Mouse (Mus musculus) liver, embryonic 13.5 days (tissue): ENCODE results near the gene Etl4. TPM values are rescaled to one million over a fixed set of nuclear protein-coding genes. Genes with fewer than 3 reads are reported as not detected.
"Not testable (repeated sequence)": the region's sequence is repeated elsewhere in the genome, so short reads cannot be mapped to it uniquely, and the experiment has no call there.

Experiments
- ATAC-seq: fragments of 200-750 bp; cut with Nextera tagmentation; 2 replicates; pipeline ENCODE4 v1.8.0; 2017; ENCODE audit warnings: low read depth, mild to moderate bottlenecking, moderate number of reproducible peaks, moderate library complexity
- DNase-seq: peaks from one replicate; pipeline ENCODE4 v3.0.0; 2022
- H3K27ac ChIP-seq: fragments of 300-500 bp; sonication (generic); 2 replicates; pipeline ENCODE4 v1.5.1; 2015; ENCODE audit warnings: moderate library complexity, mild to moderate bottlenecking, inconsistent platforms
- H3K27me3 ChIP-seq: fragments of 300-500 bp; sonication (generic); 2 replicates; pipeline ENCODE4 v1.6.1; 2015; ENCODE audit warnings: mild to moderate bottlenecking, inconsistent platforms
- H3K36me3 ChIP-seq: fragments of 300-500 bp; sonication (generic); 2 replicates; pipeline ENCODE4 v1.6.1; 2015; ENCODE audit warnings: mild to moderate bottlenecking, inconsistent platforms
- H3K4me1 ChIP-seq: fragments of 300-500 bp; sonication (generic); replicated peaks from 2 replicates; pipeline ENCODE4 v1.6.1; 2015; ENCODE audit warnings: inconsistent platforms
- H3K4me2 ChIP-seq: fragments of 300-500 bp; sonication (generic); 2 replicates; pipeline ENCODE4 v1.6.1; 2015; ENCODE audit warnings: inconsistent platforms, mild to moderate bottlenecking, moderate library complexity
- H3K4me3 ChIP-seq: fragments of 300-500 bp; sonication (generic); replicated peaks from 2 replicates; pipeline ENCODE4 v1.5.1; 2015; ENCODE audit warnings: mild to moderate bottlenecking, inconsistent platforms
- H3K9ac ChIP-seq: fragments of 300-500 bp; sonication (generic); 2 replicates; pipeline ENCODE4 v1.6.1; 2015; ENCODE audit warnings: mild to moderate bottlenecking, inconsistent platforms
- H3K9me3 ChIP-seq: fragments of 300-500 bp; sonication (generic); replicated peaks from 2 replicates; pipeline ENCODE4 v1.6.1; 2016; ENCODE audit warnings: inconsistent platforms
- WGBS: fragments of 180-500 bp; shearing (Covaris S2); methylation state at CpG from one replicate; pipeline ENCODE4 v1.1.7; 2015; ENCODE audit not compliant: insufficient replicate concordance; 5-methylcytosine and 5-hydroxymethylcytosine counted together
- polyA plus RNA-seq: library from polyadenylated mRNA; unstranded; fragments of >200 nt; fragmentation: Nextera tagmentation; extraction: Ambion mirVana; gene quantifications from 2 replicates; pipeline ENCODE4 v1.2.1, GENCODE M21; 2015

Gene Etl4
- polyA plus RNA-seq, 1 experiment from 2014 or later: 2.7 TPM

DNA sequence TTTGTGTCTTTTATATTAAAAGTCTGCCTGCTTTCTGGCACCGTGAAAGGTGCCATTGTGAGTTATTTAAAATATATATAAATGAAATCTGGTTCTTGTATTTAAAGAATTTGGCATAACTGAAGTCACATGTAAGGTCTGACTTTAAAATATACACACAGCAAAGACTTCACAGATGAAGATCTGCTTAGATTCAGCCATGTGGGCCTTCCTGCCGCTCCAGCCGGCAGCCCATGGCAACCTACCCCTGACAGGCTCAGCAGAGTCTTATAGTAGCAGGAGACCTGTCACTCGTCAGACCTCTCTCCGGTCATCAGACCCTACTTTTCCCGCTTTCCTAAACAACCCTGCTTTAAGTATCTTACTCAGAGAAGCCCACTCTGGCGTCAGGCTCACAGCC is 769.2 kb downstream of the Etl4 start:
- no peaks in the 10 kb centered on the region for H3K36me3 ChIP-seq
- H3K27me3 ChIP-seq: no peaks in the 10 kb centered on the region
- DNase-seq: no peak
- H3K9me3 ChIP-seq: no peaks in the 10 kb centered on the region
- WGBS: 60% methylated on average over 7 of the region's 7 CpGs
- H3K4me2 ChIP-seq: no peak overlapping the region
- no peak overlapping the region for H3K4me3 ChIP-seq
- H3K9ac ChIP-seq: no peak overlapping the region
- ATAC-seq: no peak
- H3K4me1 ChIP-seq: no peaks in the 10 kb centered on the region
- no peak overlapping the region for H3K27ac ChIP-seq

DNA sequence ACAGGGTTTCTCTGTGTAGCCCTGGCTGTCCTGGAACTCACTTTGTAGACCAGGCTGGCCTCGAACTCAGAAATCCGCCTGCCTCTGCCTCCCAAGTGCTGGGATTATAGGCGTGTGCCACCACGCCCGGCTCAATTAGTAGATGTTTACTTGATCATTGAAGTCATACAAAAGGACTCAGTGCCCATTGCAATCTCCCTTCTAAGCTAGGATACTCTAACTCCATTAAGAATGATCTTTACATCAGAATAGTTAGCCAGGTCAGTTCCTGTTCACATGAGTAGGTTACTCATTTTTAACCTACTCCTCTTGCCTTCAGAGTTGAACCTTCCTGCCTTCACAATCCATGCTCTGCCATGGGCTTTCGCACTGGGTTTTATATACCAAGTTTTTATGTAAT is 772.6 kb downstream of the Etl4 start:
- H3K4me3 ChIP-seq, DNase-seq, H3K27me3 ChIP-seq, H3K36me3 ChIP-seq, H3K9me3 ChIP-seq, H3K4me2 ChIP-seq, H3K27ac ChIP-seq, ATAC-seq, H3K4me1 ChIP-seq, H3K9ac ChIP-seq: not testable (repeated sequence)
- WGBS: 73% methylated on average over 6 of the region's 6 CpGs

DNA sequence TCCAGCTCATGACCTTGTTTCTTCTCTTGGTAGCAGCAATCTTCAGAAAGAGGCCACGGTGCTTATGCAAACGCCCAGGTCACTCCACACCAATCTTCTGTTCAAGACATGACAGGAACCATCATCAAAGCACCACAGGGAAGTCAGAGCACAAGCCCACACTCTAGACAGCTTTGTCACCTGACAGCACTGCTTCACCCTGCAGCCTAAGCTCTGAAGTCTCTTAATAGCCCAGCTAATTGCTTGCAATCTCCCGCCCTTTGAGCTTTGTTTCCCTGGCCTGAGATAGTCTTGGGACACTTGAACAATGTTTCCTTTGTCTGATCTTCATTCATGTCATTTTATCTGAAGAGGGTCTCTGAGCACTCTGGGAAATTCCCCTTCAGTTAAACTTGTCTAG is 779.8 kb downstream of the Etl4 start:
- Histone ChIP-seq H3K9me3 (no peaks in the 10 kb centered on the region), H3K4me1 (no peaks in the 10 kb centered on the region), H3K36me3 (no peaks in the 10 kb centered on the region), H3K27me3 (no peaks in the 10 kb centered on the region), H3K4me2 (no peak overlapping the region), H3K4me3 (no peak overlapping the region), H3K27ac (no peak overlapping the region), H3K9ac (no peak overlapping the region)
- no peak for DNase-seq
- no peak for ATAC-seq
- 41% methylated on average over 3 of the region's 3 CpGs for WGBS

DNA sequence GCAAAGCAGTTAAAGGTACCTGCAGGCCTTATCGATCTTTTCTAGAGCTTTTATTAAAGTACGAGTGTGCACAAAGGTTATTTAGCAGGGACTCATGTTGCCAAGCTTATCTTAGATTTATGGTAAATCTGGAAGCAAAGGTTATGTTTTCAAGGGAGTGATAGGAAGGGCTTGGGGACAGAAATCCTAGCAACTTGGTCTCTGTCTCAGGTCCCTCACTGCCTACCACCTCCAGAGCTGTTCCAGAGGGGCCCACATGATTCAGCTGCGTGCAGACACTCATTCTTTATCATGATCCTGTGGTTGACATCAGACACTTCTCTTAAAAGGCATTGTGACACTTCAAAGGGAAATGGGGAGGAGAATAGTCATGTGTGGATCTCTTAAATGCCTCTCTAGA is 783.3 kb downstream of the Etl4 start:
- Histone ChIP-seq H3K27ac (no peak overlapping the region), H3K9me3 (no peaks in the 10 kb centered on the region), H3K4me1 (no peaks in the 10 kb centered on the region), H3K36me3 (no peaks in the 10 kb centered on the region), H3K9ac (no peak overlapping the region), H3K4me2 (no peak overlapping the region), H3K4me3 (no peak overlapping the region), H3K27me3 (no peaks in the 10 kb centered on the region)
- WGBS: 56% methylated on average over 3 of the region's 3 CpGs
- no peak for DNase-seq
- no peak for ATAC-seq

DNA sequence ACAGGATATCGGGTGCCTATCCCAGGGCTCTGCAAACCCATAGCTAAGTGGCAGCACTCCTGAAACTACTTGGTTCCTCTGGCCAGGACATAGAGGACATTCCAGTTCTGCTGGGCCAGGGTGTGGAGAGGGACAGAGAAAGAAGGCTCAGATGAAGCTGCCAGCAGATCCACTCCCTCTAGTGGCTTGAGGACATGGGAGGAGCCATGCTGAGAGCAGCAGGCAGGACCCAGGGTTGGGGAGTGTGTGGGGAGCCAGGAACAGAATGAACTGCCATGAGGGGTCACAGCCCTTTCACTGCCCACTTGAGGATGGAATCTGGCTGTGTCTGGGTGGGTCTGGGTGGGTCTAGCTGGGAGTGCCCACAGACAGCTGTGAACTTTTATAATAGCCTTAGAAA is 784.2 kb downstream of the Etl4 start:
- DNase-seq (no peak), ATAC-seq (no peak)
- no peak overlapping the region for H3K27ac ChIP-seq
- no peak overlapping the region for H3K9ac ChIP-seq
- H3K4me3 ChIP-seq: no peak overlapping the region
- H3K36me3 ChIP-seq: no peaks in the 10 kb centered on the region
- H3K4me2 ChIP-seq: no peak overlapping the region
- no peaks in the 10 kb centered on the region for H3K4me1 ChIP-seq
- H3K27me3 ChIP-seq: no peaks in the 10 kb centered on the region
- WGBS: 69% methylated on average over 1 of the region's 1 CpGs
- H3K9me3 ChIP-seq: no peaks in the 10 kb centered on the region

DNA sequence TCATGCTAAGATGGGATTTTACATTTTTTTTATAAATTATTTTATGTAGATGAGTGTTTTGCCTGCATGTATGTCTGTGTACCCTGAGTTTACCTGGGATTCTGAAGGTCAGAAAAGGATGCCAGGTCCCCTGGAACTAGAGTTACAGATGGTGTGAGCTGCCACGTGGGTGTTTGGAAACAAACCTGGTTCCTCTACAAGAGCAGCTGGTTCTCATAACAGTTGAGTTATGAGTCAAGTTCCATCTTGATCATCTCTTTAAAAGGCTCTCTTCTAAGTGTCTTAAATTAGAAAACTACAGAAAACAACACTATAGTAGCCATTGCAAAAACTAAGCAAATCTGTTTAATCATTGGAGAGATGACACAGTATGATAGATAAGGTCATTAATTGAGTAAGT is 788.1 kb downstream of the Etl4 start:
- Histone ChIP-seq H3K27ac (no peak overlapping the region), H3K4me3 (no peak overlapping the region), H3K4me2 (no peak overlapping the region), H3K9me3 (no peaks in the 10 kb centered on the region), H3K36me3 (no peaks in the 10 kb centered on the region), H3K27me3 (no peaks in the 10 kb centered on the region), H3K9ac (no peak overlapping the region), H3K4me1 (no peaks in the 10 kb centered on the region)
- WGBS: 44% methylated on average over 1 of the region's 1 CpGs
- ATAC-seq: no peak
- no peak for DNase-seq

DNA sequence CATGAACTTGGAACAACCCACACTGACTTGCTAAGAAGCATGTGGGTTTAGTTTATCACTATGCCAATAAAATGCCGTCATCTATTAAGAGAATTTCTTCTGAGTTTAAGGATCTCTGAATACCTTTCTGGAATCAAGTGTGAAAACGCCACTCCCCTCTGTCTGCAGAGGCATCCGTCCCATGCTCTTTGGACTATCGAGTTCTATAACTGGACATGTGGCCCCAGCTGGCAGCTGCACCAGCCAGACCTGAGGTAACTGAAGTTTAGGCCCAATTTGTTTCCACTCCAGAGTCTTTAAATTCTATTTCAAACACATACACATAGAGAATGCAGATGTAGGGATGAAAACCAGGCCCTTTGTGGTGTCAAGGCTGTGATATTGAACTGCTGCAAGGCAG is 795.5 kb downstream of the Etl4 start:
- H3K27me3 ChIP-seq: no peaks in the 10 kb centered on the region
- WGBS: 64% methylated on average over 4 of the region's 4 CpGs
- H3K9ac ChIP-seq: no peak overlapping the region
- H3K4me2 ChIP-seq: no peak overlapping the region
- H3K4me3 ChIP-seq: no peak overlapping the region
- H3K9me3 ChIP-seq: no peaks in the 10 kb centered on the region
- H3K4me1 ChIP-seq: no peaks in the 10 kb centered on the region
- ATAC-seq (no peak), DNase-seq (no peak)
- no peaks in the 10 kb centered on the region for H3K36me3 ChIP-seq
- H3K27ac ChIP-seq: no peak overlapping the region

DNA sequence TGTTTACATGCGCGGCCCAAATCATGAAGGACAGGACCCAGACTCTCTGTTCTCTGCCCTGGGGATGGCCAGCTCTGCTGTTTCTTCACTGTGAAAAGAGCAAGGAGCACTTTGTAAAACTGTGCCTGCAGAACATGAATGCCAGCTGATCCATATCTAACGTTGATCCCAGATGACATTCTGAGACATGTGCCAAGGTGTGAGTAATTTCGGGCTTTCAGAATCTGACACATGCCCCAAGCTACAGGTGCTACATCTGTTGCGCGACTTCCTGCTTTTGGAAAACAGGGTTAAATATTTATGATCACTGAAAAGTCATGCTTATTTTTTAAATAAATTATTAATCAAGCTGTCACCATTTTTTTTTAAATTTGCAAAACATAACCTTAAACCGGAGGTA is 801.0 kb downstream of the Etl4 start:
- DNase-seq (no peak), ATAC-seq (no peak)
- no peak overlapping the region for H3K27ac ChIP-seq
- no peak overlapping the region for H3K9ac ChIP-seq
- WGBS: 81% methylated on average over 7 of the region's 7 CpGs
- H3K4me2 ChIP-seq: no peak overlapping the region
- no peak overlapping the region for H3K4me3 ChIP-seq
- no peaks in the 10 kb centered on the region for H3K27me3 ChIP-seq
- H3K4me1 ChIP-seq: no peaks in the 10 kb centered on the region
- H3K36me3 ChIP-seq: no peaks in the 10 kb centered on the region
- H3K9me3 ChIP-seq: no peaks in the 10 kb centered on the region

DNA sequence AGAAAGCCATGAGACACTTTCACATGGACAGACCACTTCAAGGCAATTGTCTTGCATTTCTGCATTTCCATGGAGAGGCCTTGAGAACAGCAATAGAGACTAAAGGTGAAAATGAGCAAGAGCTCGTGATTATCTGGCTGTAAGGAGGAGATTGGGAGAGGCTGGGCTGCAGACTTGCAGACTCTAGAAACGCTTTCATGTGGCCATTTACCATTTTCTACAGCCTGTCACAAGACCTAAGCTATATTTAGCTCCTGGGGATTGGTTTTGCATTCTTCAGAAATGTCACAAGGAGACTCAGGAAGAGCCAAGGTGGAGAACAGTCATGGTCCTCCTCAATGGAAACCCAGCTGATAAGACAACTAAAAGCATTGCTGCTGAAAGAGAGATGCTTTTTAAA is 801.4 kb downstream of the Etl4 start:
- ATAC-seq: no peak
- H3K4me3 ChIP-seq: no peak overlapping the region
- WGBS: 49% methylated on average over 2 of the region's 2 CpGs

DNA sequence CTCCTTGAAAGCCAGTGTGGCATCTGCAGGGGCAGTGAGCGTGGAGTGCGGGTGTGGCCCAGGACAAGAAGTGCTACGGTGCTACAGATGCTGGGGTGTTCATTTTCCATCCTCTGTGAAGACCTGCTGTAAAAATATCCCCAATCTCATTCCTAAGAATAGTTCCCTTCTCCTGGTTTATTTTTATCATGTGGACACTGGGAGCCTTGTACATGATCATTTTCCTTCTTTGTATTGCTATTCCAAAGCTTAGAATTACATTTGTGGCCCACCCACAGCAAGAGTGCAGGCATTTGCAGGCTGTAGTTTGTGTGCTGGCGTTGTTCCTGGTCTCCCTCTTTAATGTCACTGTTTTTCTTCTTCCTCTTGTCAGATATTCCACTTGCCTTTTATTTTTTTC is 809.5 kb downstream of the Etl4 start:
- WGBS: 76% methylated on average over 4 of the region's 4 CpGs
- Histone ChIP-seq H3K4me3 (no peak overlapping the region), H3K9me3 (no peaks in the 10 kb centered on the region), H3K9ac (no peak overlapping the region), H3K4me2 (no peak overlapping the region), H3K27ac (no peak overlapping the region), H3K27me3 (no peaks in the 10 kb centered on the region), H3K4me1 (no peaks in the 10 kb centered on the region; the same call in none of the 2 replicates), H3K36me3 (no peaks in the 10 kb centered on the region)
- no peak for ATAC-seq
- DNase-seq: no peak

More for the DNA sequence above, 801.4 kb downstream of the Etl4 start:
- Histone ChIP-seq H3K9me3 (no peaks in the 10 kb centered on the region), H3K9ac (no peak overlapping the region), H3K36me3 (no peaks in the 10 kb centered on the region), H3K27ac (no peak overlapping the region), H3K4me2 (no peak overlapping the region), H3K4me1 (no peaks in the 10 kb centered on the region), H3K27me3 (no peaks in the 10 kb centered on the region)
- DNase-seq: no peak

DNA sequence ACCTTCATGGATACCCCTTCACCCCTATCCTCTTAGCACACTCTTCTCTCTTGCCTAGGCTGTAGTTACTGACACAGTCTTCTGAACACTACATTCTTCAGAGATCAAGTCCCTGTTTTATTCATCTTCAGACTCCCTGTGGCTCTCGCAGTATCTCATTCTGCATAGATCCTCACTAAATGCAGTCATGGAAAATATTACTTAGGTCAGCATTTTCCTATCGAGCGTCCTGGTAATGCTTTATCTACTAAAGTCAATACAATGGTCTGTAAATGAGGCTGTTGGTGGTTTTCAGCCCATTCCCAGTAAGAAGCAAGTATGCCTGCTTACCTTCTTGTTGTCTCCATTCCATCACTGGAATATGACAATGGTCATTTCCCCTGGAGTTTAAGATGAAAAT is 811.5 kb downstream of the Etl4 start:
- H3K4me3 ChIP-seq: no peak overlapping the region

DNA sequence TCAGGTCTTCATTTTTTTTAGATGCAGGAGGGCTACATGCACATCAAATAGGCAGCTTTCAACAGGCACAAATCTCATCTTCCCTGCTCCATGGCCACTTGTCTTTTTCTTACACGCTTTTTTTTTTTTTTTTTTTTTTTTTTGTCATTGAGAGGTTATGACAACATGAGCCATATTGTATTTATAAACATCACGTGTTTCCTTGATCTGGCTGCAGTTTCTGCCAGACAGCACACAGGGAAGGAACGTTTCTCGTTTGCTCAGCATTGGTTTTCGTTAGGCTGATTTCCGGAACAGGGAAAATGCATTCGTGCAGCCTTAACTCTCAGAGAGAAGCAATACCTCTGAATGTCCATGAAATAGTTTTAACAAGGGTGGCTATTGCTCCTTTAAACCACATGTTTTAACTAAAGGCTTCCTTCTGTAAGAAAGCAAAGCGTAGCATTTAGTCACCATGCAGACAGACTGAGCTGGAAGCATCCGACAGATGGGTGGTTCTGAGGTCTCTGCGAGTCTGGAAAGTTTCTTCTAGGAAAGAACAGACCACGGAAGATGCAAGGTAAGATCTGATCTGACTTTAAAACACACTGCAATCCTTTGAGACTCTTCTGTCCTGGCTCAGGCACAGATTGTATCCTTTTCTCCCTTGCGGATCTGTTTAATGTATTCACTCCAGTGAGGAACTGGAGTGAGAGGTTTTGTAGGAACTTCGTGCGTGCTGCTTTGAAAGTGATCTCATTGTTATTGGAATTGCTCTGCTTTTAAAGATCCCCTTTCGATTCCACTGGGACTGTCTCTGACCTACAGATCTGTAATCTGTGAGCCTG is 812.8 kb downstream of the Etl4 start:
- ATAC-seq (no peak), DNase-seq (no peak)
- 42% methylated on average over 15 of the region's 15 CpGs for WGBS
- no peak overlapping the region for H3K4me2 ChIP-seq
- H3K27me3 ChIP-seq: no peaks in the 10 kb centered on the region
- no peaks in the 10 kb centered on the region for H3K36me3 ChIP-seq
- no peak overlapping the region for H3K27ac ChIP-seq
- no peaks in the 10 kb centered on the region; the same call in none of the 2 replicates for H3K4me1 ChIP-seq
- no peak overlapping the region for H3K4me3 ChIP-seq
- no peaks in the 10 kb centered on the region for H3K9me3 ChIP-seq
- H3K9ac ChIP-seq: no peak overlapping the region

More for the DNA sequence above, 811.5 kb downstream of the Etl4 start:
- no peak overlapping the region for H3K9ac ChIP-seq
- no peaks in the 10 kb centered on the region for H3K36me3 ChIP-seq
- H3K4me2 ChIP-seq: no peak overlapping the region
- ATAC-seq (no peak), DNase-seq (no peak)
- no peaks in the 10 kb centered on the region; the same call in none of the 2 replicates for H3K4me1 ChIP-seq
- H3K27ac ChIP-seq: no peak overlapping the region
- H3K9me3 ChIP-seq: no peaks in the 10 kb centered on the region
- no peaks in the 10 kb centered on the region for H3K27me3 ChIP-seq
- WGBS: 60% methylated on average over 3 of the region's 3 CpGs
